Mouse (Mus musculus) kidney, postnatal 10 days (tissue): ENCODE data around the gene B3gntl1.

ENCODE experiments used
- DNase-seq: peaks from one replicate; pipeline ENCODE4 v3.0.0; 2021; ENCODE audit warnings: mixed read lengths

Gene B3gntl1

GRCm38 (mm10) chr11:121672990-121673572, at the start of gene B3gntl1:
B3gntl1 (minus strand) TSS chr11:121673153.
- DNase-seq = peak; percentile 98

- no peak for DNase-seq
These were observed 49.5 kb upstream of the B3gntl1 start for GRCm38 (mm10) chr11:121722434-121722833.

DNA sequence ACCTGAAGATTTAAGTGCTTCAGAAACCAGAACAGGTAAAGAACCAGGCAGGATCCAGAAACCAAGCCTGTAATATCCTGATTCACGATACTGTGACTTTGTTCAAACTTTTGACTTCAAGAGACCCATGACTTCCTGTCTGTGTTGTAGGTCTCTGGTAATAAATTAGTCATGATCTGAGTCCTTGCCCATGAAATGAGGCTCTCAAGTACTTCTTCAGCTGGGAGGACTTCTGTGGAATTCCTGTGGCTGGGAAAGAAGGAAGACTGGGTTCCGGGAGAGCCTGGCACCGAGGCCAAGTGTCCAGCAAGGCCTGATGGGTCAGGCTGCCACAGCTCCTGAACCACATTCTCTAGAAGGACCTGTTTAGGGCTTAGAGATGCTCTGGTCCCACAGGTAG, 47.8 kb upstream of the B3gntl1 start:
- no peak for DNase-seq

- peak; percentile 16 for DNase-seq
These were observed 44.8 kb upstream of the B3gntl1 start for GRCm38 (mm10) chr11:121717724-121718123.

- peak; percentile 66 for DNase-seq
These were observed 42.0 kb upstream of the B3gntl1 start for GRCm38 (mm10) chr11:121714745-121715485.

- no peak for DNase-seq
These were observed 40.6 kb upstream of the B3gntl1 start for GRCm38 (mm10) chr11:121713569-121713968.

- DNase-seq = no peak
These were observed 40.0 kb upstream of the B3gntl1 start for GRCm38 (mm10) chr11:121712987-121713386.

- no peak for DNase-seq
These were observed 37.3 kb upstream of the B3gntl1 start for GRCm38 (mm10) chr11:121710245-121710644.

GRCm38 (mm10) chr11:121709278-121709677, 36.3 kb upstream of the B3gntl1 start:
- DNase-seq = no peak

- no peak for DNase-seq
These were observed 33.6 kb upstream of the B3gntl1 start for GRCm38 (mm10) chr11:121706521-121707005.

- DNase-seq = peak; percentile 34
These were observed 30.8 kb upstream of the B3gntl1 start for GRCm38 (mm10) chr11:121703619-121704215.

DNA sequence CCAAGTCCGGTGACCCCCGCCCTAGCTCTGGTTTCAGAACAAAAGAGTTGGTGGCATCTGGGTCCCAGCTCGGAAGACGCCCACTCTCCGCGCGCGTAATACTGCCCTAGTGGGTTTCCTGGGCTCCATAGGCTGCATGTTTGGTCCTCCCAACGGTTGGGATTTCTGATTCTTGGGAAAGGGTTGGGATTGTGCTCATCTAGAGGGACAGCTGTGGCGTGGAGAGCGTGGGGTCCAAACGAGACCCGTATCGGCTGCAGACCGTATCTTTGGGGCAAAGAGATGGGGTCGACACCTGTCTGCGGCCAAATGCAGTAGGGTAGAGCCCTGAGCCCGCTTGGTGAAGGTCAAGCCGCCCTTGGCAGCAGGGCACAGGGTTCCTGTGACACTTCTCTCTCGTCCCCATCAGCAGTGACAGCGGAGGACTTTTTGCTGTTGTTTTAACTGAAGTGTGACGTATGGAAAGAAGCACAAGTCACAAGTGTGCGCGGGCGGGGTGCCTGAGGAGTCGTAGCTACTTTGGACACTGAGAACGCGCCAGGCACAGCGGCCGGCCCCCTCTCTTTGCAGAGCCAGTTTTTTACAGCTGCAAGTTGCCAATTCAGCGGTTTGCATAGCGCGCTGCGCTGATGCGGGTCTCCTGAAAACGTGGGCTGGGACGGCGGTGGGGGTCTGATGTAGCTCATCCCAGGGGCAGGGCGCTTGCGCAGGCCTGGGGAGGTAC, 30.1 kb upstream of the B3gntl1 start:
- DNase-seq = peak; percentile 85

GRCm38 (mm10) chr11:121702111-121702894, 29.4 kb upstream of the B3gntl1 start:
- DNase-seq = peak; percentile 96

GRCm38 (mm10) chr11:121701244-121701643, 28.3 kb upstream of the B3gntl1 start, which contains the start of gene Metrnl:
Metrnl (plus strand) TSS chr11:121701544.
- DNase-seq = no peak

- DNase-seq = no peak
These were observed 25.5 kb upstream of the B3gntl1 start for GRCm38 (mm10) chr11:121698381-121698955.

- DNase-seq = no peak
These were observed 24.3 kb upstream of the B3gntl1 start for GRCm38 (mm10) chr11:121697271-121697670.

DNA sequence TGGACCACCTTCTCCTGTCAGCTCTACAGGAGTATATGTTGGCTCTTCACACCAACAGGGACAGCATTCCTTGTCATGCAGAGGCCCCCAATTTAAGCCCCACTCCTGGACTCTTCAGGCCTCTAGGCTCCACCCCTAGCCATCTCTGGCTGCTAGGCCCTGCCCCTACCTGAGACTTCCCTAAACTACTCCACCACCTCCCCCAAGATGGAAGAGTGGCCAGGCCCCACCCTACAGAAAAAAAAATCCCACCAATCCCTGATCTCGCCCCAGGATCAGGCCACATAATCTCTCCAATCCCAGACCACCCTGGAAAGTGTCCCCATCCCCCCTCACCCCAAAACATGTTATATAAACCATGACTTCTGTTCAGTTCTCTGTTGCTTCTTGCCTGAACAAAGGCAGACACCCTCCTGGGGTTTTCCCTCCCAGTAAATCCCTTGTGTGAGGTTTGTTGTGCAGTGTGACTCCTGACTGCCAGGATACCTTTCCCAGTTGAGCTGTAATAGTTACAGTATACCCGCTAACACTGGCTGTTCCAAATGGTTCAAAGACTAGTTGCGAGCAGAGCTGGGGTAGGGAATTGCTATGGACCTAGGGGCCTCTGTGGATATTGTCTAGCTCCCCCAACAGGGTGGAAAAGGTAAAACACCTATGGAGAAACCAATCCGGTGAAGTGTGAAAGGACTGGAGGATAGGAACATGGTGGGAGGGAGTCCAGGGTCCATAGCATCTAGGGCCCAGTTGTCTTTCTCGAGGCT, 22.5 kb upstream of the B3gntl1 start:
- DNase-seq = no peak

DNA sequence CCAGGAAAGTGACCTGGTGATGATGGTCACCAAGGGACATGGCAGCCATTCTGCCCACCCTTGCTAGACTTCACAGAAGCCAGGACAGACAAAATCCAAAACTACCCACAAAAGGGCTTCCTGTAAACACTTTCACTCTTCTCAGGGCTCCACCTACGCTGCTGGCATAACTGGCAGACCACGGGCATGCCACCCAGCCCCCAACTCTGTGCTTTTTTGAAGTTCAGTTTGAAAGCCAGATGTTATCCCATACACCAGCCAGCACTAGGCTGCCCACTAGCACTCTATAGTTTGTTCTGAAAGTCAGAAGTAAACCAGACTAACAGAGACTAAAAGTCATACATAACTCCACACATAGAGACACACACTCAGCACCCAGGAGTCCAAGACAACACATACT, 15.1 kb upstream of the B3gntl1 start:
- no peak for DNase-seq

DNA sequence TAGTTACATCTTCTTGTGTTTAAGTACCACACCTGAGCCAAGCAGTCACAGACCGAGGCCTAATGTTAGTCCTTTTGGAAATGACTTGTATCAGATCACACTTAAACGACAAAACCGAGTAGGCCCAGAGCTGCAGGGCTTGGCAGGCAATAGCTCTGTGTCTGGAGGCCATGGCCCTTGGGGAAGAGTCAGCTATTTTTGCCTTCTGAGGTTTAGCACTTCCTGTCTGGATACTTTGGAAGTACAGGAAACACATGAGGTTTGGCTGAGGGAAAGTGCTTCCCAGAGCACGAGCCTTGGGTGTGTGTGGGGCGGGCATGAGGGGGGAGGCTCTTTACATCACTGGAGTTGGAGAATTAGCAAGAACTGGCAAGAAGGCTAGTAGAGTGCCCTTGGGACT, 13.7 kb upstream of the B3gntl1 start:
- peak; percentile 71 for DNase-seq

DNA sequence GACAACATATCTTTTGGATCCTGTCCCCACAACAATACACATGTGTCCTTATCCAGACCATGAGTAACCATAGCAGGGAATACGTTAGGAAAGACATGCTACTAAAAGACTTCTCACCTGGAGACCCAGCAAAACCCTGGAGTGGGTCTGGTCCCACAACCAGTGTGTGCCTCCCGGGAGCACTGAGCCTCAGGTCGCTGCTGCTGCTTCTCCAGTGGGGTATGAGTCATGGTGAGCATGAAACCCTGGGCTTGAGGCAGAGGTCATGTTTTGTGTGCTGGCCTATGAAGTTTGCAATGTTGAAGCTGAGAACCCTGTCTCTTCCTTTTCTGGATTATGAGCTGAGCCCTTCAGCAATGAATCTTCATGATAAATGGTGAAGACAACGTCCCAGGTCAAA, 13.1 kb upstream of the B3gntl1 start:
- DNase-seq = no peak

- peak; percentile 59 for DNase-seq
These were observed 12.6 kb upstream of the B3gntl1 start for GRCm38 (mm10) chr11:121685491-121686001.
